Mouse (Mus musculus): ENCODE measurements around the gene Vmn1r1. TPM values are rescaled to one million over a fixed set of nuclear protein-coding genes. Genes with fewer than 3 reads are reported as not detected.

Gene Vmn1r1
- total RNA-seq, 2 experiments from 2014 or later, result not detected

Other genes with a start within 250 kb of the Vmn1r1 start
- 100 to 1,000 TPM; 113 to 117 TPM for gene Enah, start 144.5 kb downstream of the Vmn1r1 start, total RNA-seq (2021)
- gene Srp9, start 39.7 kb downstream of the Vmn1r1 start, total RNA-seq (2021), result 10 to 100 TPM; 49.4 to 52.0 TPM
- gene Degs1, start 118.3 kb upstream of the Vmn1r1 start, total RNA-seq (2021), result 10 to 100 TPM; 59.4 to 62.4 TPM
- 10 to 100 TPM; 20.7 to 22.5 TPM for gene Fbxo28, start 177.1 kb upstream of the Vmn1r1 start, total RNA-seq (2021)
- gene Trp53bp2, start 244.7 kb upstream of the Vmn1r1 start, total RNA-seq (2021), result 1 to 10 TPM; 8.9 to 9.1 TPM